Mouse (Mus musculus) lung, embryonic 14.5 days (tissue): Measurements from ENCODE around the gene Usp5. TPM values are rescaled to one million over a fixed set of nuclear protein-coding genes. Genes with fewer than 3 reads are reported as not detected.
A peak's percentile ranks its signal among the peaks of the same experiment; 100 is the strongest.
"Not testable (repeated sequence)": the region's sequence is repeated elsewhere in the genome, so short reads cannot be mapped to it uniquely, and the experiment has no call there.

Experiments used
- ATAC-seq: fragments of 200-750 bp; cut with Nextera tagmentation; 2 replicates; pipeline ENCODE4 v1.8.0; 2017; ENCODE audit warnings: mild to moderate bottlenecking, moderate TSS enrichment, moderate library complexity; ENCODE audit not compliant: insufficient read depth
- DNase-seq: peaks from one replicate; pipeline ENCODE4 v3.0.0-alpha.2; 2015
- H3K27ac ChIP-seq: fragments of 300-500 bp; sonication (generic); 2 replicates; pipeline ENCODE4 v1.5.1; 2014; ENCODE audit warnings: low read depth, mild to moderate bottlenecking, moderate library complexity
- H3K27me3 ChIP-seq: fragments of 300-500 bp; sonication (generic); 2 replicates; pipeline ENCODE4 v1.6.1; 2014; ENCODE audit warnings: low read length, control low read depth; ENCODE audit not compliant: insufficient read depth
- H3K36me3 ChIP-seq: fragments of 300-500 bp; sonication (generic); 2 replicates; pipeline ENCODE4 v1.6.1; 2014; ENCODE audit warnings: control low read depth; ENCODE audit not compliant: insufficient read depth
- H3K4me1 ChIP-seq: fragments of 300-500 bp; sonication (generic); 2 replicates; pipeline ENCODE4 v1.6.1; 2014; ENCODE audit warnings: antibody characterized with exemption, control low read depth; ENCODE audit not compliant: insufficient read depth
- H3K4me2 ChIP-seq: fragments of 300-500 bp; sonication (generic); 2 replicates; pipeline ENCODE4 v1.6.1; 2014; ENCODE audit warnings: mild to moderate bottlenecking
- H3K4me3 ChIP-seq: fragments of 300-500 bp; sonication (generic); 2 replicates; pipeline ENCODE4 v1.5.1; 2014; ENCODE audit warnings: low read depth, low read length
- H3K9ac ChIP-seq: fragments of 300-500 bp; sonication (generic); 2 replicates; pipeline ENCODE4 v1.6.1; 2014
- H3K9me3 ChIP-seq: fragments of 300-500 bp; sonication (generic); 2 replicates; pipeline ENCODE4 v1.6.1; 2016; ENCODE audit warnings: low read depth, low read length, control low read depth
- CTCF ChIP-seq: IDR thresholded peaks from 2 replicates; pipeline ENCODE4 v1.5.1; 2016; ENCODE audit warnings: antibody characterized with exemption, low read depth
- WGBS: fragments of 180-500 bp; shearing (Covaris S2); extraction: QIAGEN DNeasy Blood & Tissue Kit; methylation state at CpG from one replicate; pipeline ENCODE4 v1.1.7; 2014; 5-methylcytosine and 5-hydroxymethylcytosine counted together
- polyA plus RNA-seq: library from polyadenylated mRNA; unstranded; fragments of >200 nt; fragmentation: Nextera tagmentation; extraction: Ambion mirVana; gene quantifications from 2 replicates; pipeline ENCODE4 v1.2.1, GENCODE M21; 2014

Gene Usp5
- polyA plus RNA-seq, 1 experiment from 2014 or later: 143 TPM

- Histone ChIP-seq H3K9ac (peak within 1 kb of the TSS; percentile 8; the same call in 1 of the 2 replicates), H3K4me3 (no peak within 1 kb of the TSS), H3K9me3 (no peaks in the 10 kb centered on the region), H3K27me3 (no peaks in the 10 kb centered on the region), H3K27ac (no peak within 1 kb of the TSS), H3K4me2 (no peak within 1 kb of the TSS), H3K4me1 (0 out of 2 replicates have a peak, but pooled peaks cover 9% of the 10 kb centered on the region), H3K36me3 (peaks cover 8% of the 10 kb centered on the region; the same call in 1 of the 2 replicates)
- 0 out of 2 replicates have a peak, but pooled peaks have one; percentile 6 for ATAC-seq
- no peak for TF ChIP-seq CTCF
- 23% methylated on average over 15 of the region's 15 CpGs for WGBS
- DNase-seq: no peak
Observed at GRCm38 (mm10) chr6:124840241-124841167, 11.2 kb upstream of the Usp5 start, which contains the start of gene Gnb3. Gnb3 (minus strand) TSS chr6:124840275.

DNA sequence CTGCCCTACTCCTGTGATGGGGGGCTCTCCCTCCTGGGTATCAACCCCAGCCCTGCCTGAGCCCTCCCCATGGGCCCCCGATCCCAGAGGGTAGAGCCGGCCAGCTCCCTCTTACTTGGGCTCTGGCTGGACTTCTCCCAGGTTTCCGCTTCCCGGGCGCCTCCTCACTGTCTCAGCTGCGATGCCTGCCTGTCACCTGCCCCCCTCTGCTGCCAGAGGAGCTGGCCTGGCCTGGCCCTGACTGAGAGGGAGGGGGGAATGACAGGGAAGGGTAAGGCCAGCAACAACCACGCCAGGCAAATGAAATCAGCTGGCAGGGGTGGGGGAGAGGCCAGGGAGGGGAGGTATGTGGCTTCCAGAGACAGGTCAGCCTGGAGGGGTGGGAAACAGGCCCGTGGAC, 10.5 kb upstream of the Usp5 start:
- H3K27ac ChIP-seq: no peak overlapping the region
- DNase-seq (no peak), ATAC-seq (peak; percentile 18; the same call in 1 of the 2 replicates)
- no peak for TF ChIP-seq CTCF
- WGBS: 8% methylated on average over 8 of the region's 8 CpGs
- peak overlapping the region; percentile 8; the same call in 1 of the 2 replicates for H3K9ac ChIP-seq
- H3K4me1 ChIP-seq: 0 out of 2 replicates have a peak, but pooled peaks cover 9% of the 10 kb centered on the region
- H3K4me2 ChIP-seq: no peak overlapping the region
- H3K4me3 ChIP-seq: no peak overlapping the region
- peaks cover 5% of the 10 kb centered on the region; the same call in 1 of the 2 replicates for H3K36me3 ChIP-seq
- no peaks in the 10 kb centered on the region for H3K9me3 ChIP-seq
- no peaks in the 10 kb centered on the region for H3K27me3 ChIP-seq

DNA sequence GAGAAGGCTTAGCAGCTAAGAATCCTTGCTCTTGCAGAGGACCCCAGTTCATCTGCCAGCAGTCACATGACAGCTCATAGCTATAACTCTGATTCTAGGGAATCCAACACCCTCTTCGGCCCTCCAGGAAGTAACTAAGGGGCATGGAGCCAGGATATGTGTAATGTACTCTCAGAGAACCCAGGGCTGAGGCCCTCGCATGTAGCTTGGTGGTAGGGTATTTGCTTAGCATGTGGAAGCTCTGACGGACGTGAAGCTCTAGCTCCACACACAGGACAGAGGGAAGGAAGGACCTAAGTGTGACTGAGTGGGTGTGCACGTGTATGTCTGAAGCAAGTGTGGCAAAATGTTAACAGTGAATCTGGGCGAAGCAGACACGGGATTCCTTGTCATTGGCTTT, 7.1 kb upstream of the Usp5 start:
- no peaks in the 10 kb centered on the region for H3K27me3 ChIP-seq
- 0 out of 2 replicates have a peak, but pooled peaks cover 9% of the 10 kb centered on the region for H3K4me1 ChIP-seq
- peak; percentile 70 for DNase-seq
- no peak overlapping the region for H3K4me3 ChIP-seq
- H3K36me3 ChIP-seq: peaks cover 33% of the 10 kb centered on the region
- 54% methylated on average over 7 of the region's 7 CpGs for WGBS
- no peaks in the 10 kb centered on the region for H3K9me3 ChIP-seq
- TF ChIP-seq CTCF: peak; percentile 18; the same call in 1 of the 2 replicates
- H3K9ac ChIP-seq: no peak overlapping the region
- peak; percentile 24; the same call in 1 of the 2 replicates for ATAC-seq
- H3K27ac ChIP-seq: peak overlapping the region; percentile 33
- H3K4me2 ChIP-seq: no peak overlapping the region

- H3K9me3 ChIP-seq: no peaks in the 10 kb centered on the region
- H3K4me1 ChIP-seq: 0 out of 2 replicates have a peak, but pooled peaks cover 12% of the 10 kb centered on the region
- peaks cover 35% of the 10 kb centered on the region for H3K36me3 ChIP-seq
- no peak overlapping the region for H3K4me3 ChIP-seq
- DNase-seq (no peak), ATAC-seq (no peak)
- no peak overlapping the region for H3K4me2 ChIP-seq
- 0 out of 2 replicates have a peak overlapping the region, but pooled peaks have one; percentile 8 for H3K27ac ChIP-seq
- no peaks in the 10 kb centered on the region for H3K27me3 ChIP-seq
- TF ChIP-seq CTCF: no peak
- 53% methylated on average over 10 of the region's 10 CpGs for WGBS
- peak overlapping the region; percentile 9; the same call in 1 of the 2 replicates for H3K9ac ChIP-seq
Observed at GRCm38 (mm10) chr6:124835531-124835930, 6.2 kb upstream of the Usp5 start.

- Histone ChIP-seq H3K27ac (no peak overlapping the region), H3K9me3 (no peaks in the 10 kb centered on the region), H3K4me1 (0 out of 2 replicates have a peak, but pooled peaks cover 12% of the 10 kb centered on the region), H3K36me3 (peaks cover 35% of the 10 kb centered on the region), H3K4me2 (no peak overlapping the region), H3K27me3 (no peaks in the 10 kb centered on the region), H3K4me3 (no peak overlapping the region), H3K9ac (no peak overlapping the region)
- ATAC-seq: no peak
- WGBS: 75% methylated on average over 6 of the region's 6 CpGs
- TF ChIP-seq CTCF: no peak
- no peak for DNase-seq
Observed at GRCm38 (mm10) chr6:124834512-124835081, 5.3 kb upstream of the Usp5 start.

DNA sequence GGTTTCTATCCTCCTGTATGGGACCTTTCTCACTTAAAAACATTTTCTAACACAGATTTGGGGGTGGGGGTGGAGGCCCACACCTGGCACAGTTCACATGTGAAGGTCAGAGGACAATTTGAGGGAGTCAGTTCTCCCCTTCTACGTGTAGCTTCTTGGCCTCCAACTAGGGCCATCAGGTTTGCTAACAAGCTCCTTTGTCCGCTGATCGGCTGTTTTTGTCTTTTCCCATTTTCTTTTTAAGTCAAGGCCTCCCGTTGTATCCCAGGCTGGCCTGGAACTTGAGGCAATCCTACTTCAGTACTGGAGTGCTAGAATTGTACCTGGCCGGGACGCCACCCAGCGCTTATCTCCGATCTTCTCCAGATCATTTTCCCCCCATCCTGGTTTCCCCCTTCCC, 2.4 kb upstream of the Usp5 start:
- DNase-seq (no peak), ATAC-seq (no peak)
- Histone ChIP-seq H3K9me3 (no peaks in the 10 kb centered on the region), H3K4me1 (peaks cover 12% of the 10 kb centered on the region; the same call in 1 of the 2 replicates), H3K9ac (no peak overlapping the region), H3K4me2 (peak overlapping the region; percentile 86), H3K27me3 (no peaks in the 10 kb centered on the region), H3K4me3 (peak overlapping the region; percentile 80; the same call in 1 of the 2 replicates), H3K36me3 (peaks cover 37% of the 10 kb centered on the region), H3K27ac (no peak overlapping the region)
- 87% methylated on average over 8 of the region's 8 CpGs for WGBS
- TF ChIP-seq CTCF: no peak

GRCm38 (mm10) chr6:124831199-124831598, 1.9 kb upstream of the Usp5 start:
- not testable (repeated sequence) for DNase-seq, H3K9me3 ChIP-seq, H3K27ac ChIP-seq, H3K27me3 ChIP-seq, ATAC-seq
- peak overlapping the region; percentile 86 for H3K4me2 ChIP-seq
- peaks cover 40% of the 10 kb centered on the region for H3K36me3 ChIP-seq
- 91% methylated on average over 4 of the region's 4 CpGs for WGBS
- H3K4me3 ChIP-seq: peak overlapping the region; percentile 80
- H3K4me1 ChIP-seq: peaks cover 11% of the 10 kb centered on the region; the same call in 1 of the 2 replicates
- peak overlapping the region; percentile 16; the same call in 1 of the 2 replicates for H3K9ac ChIP-seq
